In the genomic region with DNA sequence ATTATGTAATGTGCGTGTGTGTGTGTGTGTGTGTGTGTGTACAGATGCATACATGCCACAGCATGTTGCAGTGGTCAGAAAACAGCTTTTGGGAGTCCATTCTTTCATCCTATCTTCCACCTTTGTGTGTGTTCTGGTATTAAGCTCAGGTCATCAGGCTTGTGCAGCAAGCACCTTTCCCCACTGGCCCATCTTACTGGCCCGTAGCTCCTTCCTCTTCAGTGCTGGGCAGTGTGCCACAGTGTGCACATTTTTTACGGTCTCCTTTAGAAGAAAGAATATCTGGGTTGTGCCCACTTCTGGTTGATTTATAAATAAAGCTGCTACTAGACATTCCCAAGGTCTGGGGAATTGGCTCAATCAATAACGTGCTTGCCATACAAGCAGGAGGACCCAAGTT, we compare ENCODE assay signal across 24 mouse cellular contexts.
"Had no signal": no experiment of that assay in that cellular context is flagged by ENCODE, and none has a peak within 500 bp of the region (broad histone marks: within the 10 kb centered on the region; RNA-seq: fewer than 3 reads in every experiment).

No protein-coding gene starts in this region.

- H3K27ac ChIP-seq: gastrocnemius, adult 2 months; heart, adult 2 months; hindbrain, embryonic 10.5 days; hindbrain, embryonic 12.5 days; hindbrain, embryonic 14.5 days; intestine, embryonic 15.5 days; layer of hippocampus, adult 2 months; left cerebral cortex, adult 2 months; limb, embryonic 10.5 days; limb, embryonic 12.5 days had no signal

- H3K4me2 ChIP-seq: heart, embryonic 11.5 days; hindbrain, embryonic 12.5 days; hindbrain, embryonic 14.5 days; intestine, embryonic 15.5 days; limb, embryonic 12.5 days had no signal

- DNase-seq: gastrocnemius, adult 2 months; gastrocnemius, postnatal 10 days; gastrocnemius, postnatal 25 days; heart, adult 2 months; heart, postnatal 10 days; heart, postnatal 4 days; kidney, adult 18-20 months; kidney, adult 8-10 months; kidney, postnatal 10 days; kidney, postnatal 25 days; kidney, postnatal 4 days; liver had no signal

- H3K9me3 ChIP-seq: hindbrain, embryonic 10.5 days; hindbrain, embryonic 12.5 days; intestine, embryonic 15.5 days; limb, embryonic 10.5 days; limb, embryonic 12.5 days had no signal

- H3K4me3 ChIP-seq: gastrocnemius, adult 2 months; heart, adult 2 months; hindbrain, embryonic 10.5 days; hindbrain, embryonic 12.5 days; intestine, embryonic 15.5 days; layer of hippocampus, adult 2 months; left cerebral cortex, adult 2 months; limb, embryonic 10.5 days; limb, embryonic 12.5 days had no signal

- H3K27me3 ChIP-seq: hindbrain, embryonic 12.5 days; intestine, embryonic 15.5 days; limb, embryonic 12.5 days had no signal

- ATAC-seq: hindbrain, embryonic 16.5 days; inflammation-experienced regulatory T-cells, adult 6 months; intestine, embryonic 15.5 days; intestine, postnatal 0 days had no signal

- H3K36me3 ChIP-seq: hindbrain, embryonic 10.5 days; hindbrain, embryonic 12.5 days; intestine, embryonic 15.5 days; limb, embryonic 10.5 days; limb, embryonic 12.5 days had no signal

- H3K9ac ChIP-seq: hindbrain, embryonic 12.5 days; hindbrain, embryonic 14.5 days; intestine, embryonic 15.5 days; limb, embryonic 12.5 days had no signal

- H3K4me1 ChIP-seq: hindbrain, embryonic 10.5 days; hindbrain, embryonic 12.5 days; intestine, embryonic 15.5 days; limb, embryonic 10.5 days; limb, embryonic 12.5 days had no signal
